Mouse (Mus musculus) megakaryocyte progenitor cell, adult 5-6 weeks (primary cell): Measurements from ENCODE around the gene Gas6. TPM values are rescaled to one million over a fixed set of nuclear protein-coding genes. Genes with fewer than 3 reads are reported as not detected.

Experiments used
- ATAC-seq: replicated peaks from 2 replicates; pipeline ENCODE4 v1.8.0; 2016; ENCODE audit warnings: mild to moderate bottlenecking, moderate TSS enrichment, inconsistent platforms; ENCODE audit not compliant: poor library complexity
- total RNA-seq, 2 experiments: library from RNA; stranded (forward) in 1 of 2; stranded (reverse) in 1 of 2; fragments of 157-497, 149-512 nt in 1 of 2; fragments of 200-1000 nt in 1 of 2; gene quantifications; 2 replicates each; pipeline versions ENCODE4 v1.2.3 to v1.2.4; 2015 to 2017

The Gas6 gene
- total RNA-seq, 2 experiments from 2014 or later: 0.12 TPM; not detected in 1

- no peak for ATAC-seq
These were observed 29.0 kb downstream of the Gas6 start for GRCm38 (mm10) chr8:13465324-13465723.

- ATAC-seq: no peak
These were observed 31.9 kb downstream of the Gas6 start for GRCm38 (mm10) chr8:13462392-13462791.

- peak; percentile 76 for ATAC-seq
These were observed 32.4 kb downstream of the Gas6 start for GRCm38 (mm10) chr8:13461843-13462242.

- ATAC-seq: no peak
These were observed 33.1 kb downstream of the Gas6 start for GRCm38 (mm10) chr8:13461085-13461765.

- ATAC-seq: no peak
These were observed 34.9 kb downstream of the Gas6 start for GRCm38 (mm10) chr8:13459431-13459830.

- peak; percentile 82 for ATAC-seq
These were observed 39.0 kb downstream of the Gas6 start for GRCm38 (mm10) chr8:13455295-13455694.

GRCm38 (mm10) chr8:13454341-13455113 lies 39.8 kb downstream of the Gas6 start:
- no peak for ATAC-seq

- ATAC-seq: no peak
These were observed 42.5 kb downstream of the Gas6 start for GRCm38 (mm10) chr8:13451747-13452277.

GRCm38 (mm10) chr8:13448145-13448544 lies 46.1 kb downstream of the Gas6 start:
- peak; percentile 73 for ATAC-seq

GRCm38 (mm10) chr8:13446456-13446855 lies 47.8 kb downstream of the Gas6 start:
- no peak for ATAC-seq

- no peak for ATAC-seq
These were observed 52.1 kb downstream of the Gas6 start for GRCm38 (mm10) chr8:13442152-13442551.

GRCm38 (mm10) chr8:13437531-13437930 lies 56.8 kb downstream of the Gas6 start:
- peak; percentile 55 for ATAC-seq

GRCm38 (mm10) chr8:13436052-13436451 lies 58.2 kb downstream of the Gas6 start:
- no peak for ATAC-seq

GRCm38 (mm10) chr8:13434889-13435288 lies 59.4 kb downstream of the Gas6 start, which contains the start of gene Tmem255b:
TSS of gene Tmem255b (plus strand) at chr8:13435189.
- ATAC-seq: no peak

GRCm38 (mm10) chr8:13433130-13433529 lies 61.2 kb downstream of the Gas6 start:
- no peak; the same call in 1 of the 2 replicates for ATAC-seq

GRCm38 (mm10) chr8:13430866-13431265 lies 63.4 kb downstream of the Gas6 start:
- ATAC-seq: no peak

- ATAC-seq: no peak
These were observed 63.9 kb downstream of the Gas6 start for GRCm38 (mm10) chr8:13430412-13430811.

GRCm38 (mm10) chr8:13428156-13428555 lies 66.1 kb downstream of the Gas6 start:
- ATAC-seq: no peak

GRCm38 (mm10) chr8:13427351-13427750 lies 66.9 kb downstream of the Gas6 start:
- ATAC-seq: no peak

- no peak for ATAC-seq
These were observed 73.3 kb downstream of the Gas6 start for GRCm38 (mm10) chr8:13420970-13421369.

GRCm38 (mm10) chr8:13419111-13419639 lies 75.1 kb downstream of the Gas6 start:
- ATAC-seq: no peak

- ATAC-seq: no peak
These were observed 78.4 kb downstream of the Gas6 start for GRCm38 (mm10) chr8:13415879-13416278.
